Mouse (Mus musculus): Measurements from ENCODE around the gene Gsdma3. TPM values are rescaled to one million over a fixed set of nuclear protein-coding genes. Genes with fewer than 3 reads are reported as not detected.
"Not testable (repeated sequence)": the region's sequence is repeated elsewhere in the genome, so short reads cannot be mapped to it uniquely, and the experiment has no call there.

Gsdma3 gene
- polyA plus RNA-seq, 1 experiment from 2014 or later = not detected

DNA sequence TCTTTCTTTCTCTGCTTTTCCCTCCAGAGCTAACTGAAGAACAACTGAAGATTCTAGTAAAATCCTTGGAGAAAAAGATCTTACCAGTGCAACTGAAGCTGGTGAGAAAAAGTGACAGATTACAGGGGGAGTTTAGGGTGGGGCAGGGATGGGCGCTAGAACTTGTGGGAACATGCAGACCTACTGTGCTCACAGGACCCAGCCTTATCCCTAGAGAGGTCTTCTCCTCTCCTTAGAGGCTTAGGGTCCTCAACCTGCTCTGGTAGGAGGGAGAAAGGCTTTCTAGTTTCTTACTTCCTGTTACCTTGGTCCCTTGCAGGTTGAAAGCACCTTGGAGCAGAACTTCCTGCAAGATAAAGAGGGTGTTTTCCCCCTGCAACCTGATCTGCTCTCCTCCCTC, 11.3 kb downstream of the Gsdma3 start:
- H3K4me3 ChIP-seq (ENCODE audit: low read length) = no peak overlapping the region
- WGBS = 62% methylated on average over 1 of the region's 1 CpGs
- no peak overlapping the region for H3K27ac ChIP-seq (ENCODE audit: low read depth, low read length)
- no peak overlapping the region for H3K9ac ChIP-seq (ENCODE audit: low read depth, low read length)
- no peaks in the 10 kb centered on the region for H3K36me3 ChIP-seq (ENCODE audit: control insufficient read depth, insufficient read depth, low read length)
- no peaks in the 10 kb centered on the region for H3K27me3 ChIP-seq (ENCODE audit: control insufficient read depth, insufficient read depth, low read length)
- no peaks in the 10 kb centered on the region for H3K4me1 ChIP-seq (ENCODE audit: control insufficient read depth, insufficient read depth, low read length)
- no peak overlapping the region for H3K4me2 ChIP-seq (replicated peaks; ENCODE audit: low read depth, low read length)
- no peaks in the 10 kb centered on the region for H3K9me3 ChIP-seq (ENCODE audit: control insufficient read depth, low read length)
- ATAC-seq (ENCODE audit: low FRiP score, low TSS enrichment) = no peak

- Histone ChIP-seq H3K27ac (ENCODE audit: low read depth, low read length) (no peak overlapping the region), H3K9ac (ENCODE audit: low read depth, low read length) (no peak overlapping the region), H3K4me3 (ENCODE audit: low read length) (no peak overlapping the region), H3K27me3 (ENCODE audit: control insufficient read depth, insufficient read depth, low read length) (no peaks in the 10 kb centered on the region), H3K9me3 (ENCODE audit: control insufficient read depth, low read length) (no peaks in the 10 kb centered on the region), H3K4me2 (replicated peaks; ENCODE audit: low read depth, low read length) (no peak overlapping the region), H3K36me3 (ENCODE audit: control insufficient read depth, insufficient read depth, low read length) (no peaks in the 10 kb centered on the region), H3K4me1 (ENCODE audit: control insufficient read depth, insufficient read depth, low read length) (no peaks in the 10 kb centered on the region)
- WGBS = 56% methylated on average over 5 of the region's 5 CpGs
- no peak for ATAC-seq (ENCODE audit: low FRiP score, low TSS enrichment)
These were observed 13.9 kb downstream of the Gsdma3 start for GRCm38 (mm10) chr11:98640091-98640490.

DNA sequence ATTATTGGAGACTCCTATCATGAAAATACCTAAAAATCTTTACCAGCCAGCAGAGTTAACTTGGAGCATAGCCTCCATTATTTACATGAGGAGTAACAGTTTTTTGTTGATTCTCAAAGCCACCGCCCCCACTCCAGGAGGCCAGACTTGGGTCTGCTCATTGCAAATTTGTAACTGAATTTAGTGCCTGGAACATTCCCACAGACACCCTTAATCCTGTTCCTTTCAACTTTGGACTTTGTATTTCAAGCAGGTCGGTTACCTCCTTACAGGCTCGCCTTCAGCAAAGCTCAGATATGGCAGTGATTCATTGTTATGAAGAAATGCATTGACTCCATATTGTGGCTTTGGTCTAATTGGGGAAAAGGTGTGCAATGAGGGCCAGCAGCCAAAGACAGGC, 18.6 kb downstream of the Gsdma3 start:
- no peaks in the 10 kb centered on the region for H3K4me1 ChIP-seq (ENCODE audit: control insufficient read depth, insufficient read depth, low read length)
- H3K27ac ChIP-seq (ENCODE audit: low read depth, low read length) = no peak overlapping the region
- no peak overlapping the region for H3K4me2 ChIP-seq (replicated peaks; ENCODE audit: low read depth, low read length)
- 80% methylated on average over 3 of the region's 3 CpGs for WGBS
- H3K9me3 ChIP-seq (ENCODE audit: control insufficient read depth, low read length) = no peaks in the 10 kb centered on the region
- no peak for ATAC-seq (ENCODE audit: low FRiP score, low TSS enrichment)
- no peak overlapping the region for H3K9ac ChIP-seq (ENCODE audit: low read depth, low read length)
- H3K36me3 ChIP-seq (ENCODE audit: control insufficient read depth, insufficient read depth, low read length) = no peaks in the 10 kb centered on the region
- no peaks in the 10 kb centered on the region for H3K27me3 ChIP-seq (ENCODE audit: control insufficient read depth, insufficient read depth, low read length)
- no peak overlapping the region for H3K4me3 ChIP-seq (ENCODE audit: low read length)

DNA sequence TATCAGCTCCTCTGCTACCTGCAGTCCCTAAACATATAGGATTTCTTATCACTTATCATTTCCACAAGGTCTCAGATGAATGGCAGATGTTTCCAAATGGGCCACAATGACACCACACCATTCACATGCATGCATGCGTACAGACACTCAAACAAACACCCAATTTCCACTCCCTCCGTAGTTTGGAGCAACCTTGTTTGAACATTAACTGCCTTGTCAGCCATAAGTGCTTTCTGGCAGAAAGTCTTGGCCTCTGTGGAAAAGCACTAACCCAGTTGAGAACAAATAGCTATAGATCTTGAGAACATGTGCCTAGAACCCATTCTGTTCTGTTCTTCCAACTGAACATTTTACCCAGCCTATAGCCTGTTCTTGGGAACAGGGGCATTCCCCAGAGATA, 19.8 kb downstream of the Gsdma3 start:
- no peaks in the 10 kb centered on the region for H3K4me1 ChIP-seq (ENCODE audit: control insufficient read depth, insufficient read depth, low read length)
- 75% methylated on average over 2 of the region's 2 CpGs for WGBS
- no peak for ATAC-seq (ENCODE audit: low FRiP score, low TSS enrichment)
- H3K4me3 ChIP-seq (ENCODE audit: low read length) = no peak overlapping the region
- H3K27me3 ChIP-seq (ENCODE audit: control insufficient read depth, insufficient read depth, low read length) = no peaks in the 10 kb centered on the region
- H3K27ac ChIP-seq (ENCODE audit: low read depth, low read length) = no peak overlapping the region
- no peaks in the 10 kb centered on the region for H3K36me3 ChIP-seq (ENCODE audit: control insufficient read depth, insufficient read depth, low read length)
- H3K9me3 ChIP-seq (ENCODE audit: control insufficient read depth, low read length) = no peaks in the 10 kb centered on the region
- no peak overlapping the region for H3K9ac ChIP-seq (ENCODE audit: low read depth, low read length)
- H3K4me2 ChIP-seq (replicated peaks; ENCODE audit: low read depth, low read length) = no peak overlapping the region

GRCm38 (mm10) chr11:98646459-98646858, 20.3 kb downstream of the Gsdma3 start, which contains the start of gene Gsdma2:
Gsdma2 (plus strand) TSS chr11:98646759.
- Histone ChIP-seq H3K36me3 (ENCODE audit: control insufficient read depth, insufficient read depth, low read length) (no peaks in the 10 kb centered on the region), H3K9ac (ENCODE audit: low read depth, low read length) (no peak within 1 kb of the TSS), H3K27ac (ENCODE audit: low read depth, low read length) (no peak within 1 kb of the TSS), H3K4me3 (ENCODE audit: low read length) (no peak within 1 kb of the TSS), H3K4me2 (replicated peaks; ENCODE audit: low read depth, low read length) (no peak within 1 kb of the TSS), H3K4me1 (ENCODE audit: control insufficient read depth, insufficient read depth, low read length) (no peaks in the 10 kb centered on the region), H3K27me3 (ENCODE audit: control insufficient read depth, insufficient read depth, low read length) (no peaks in the 10 kb centered on the region), H3K9me3 (ENCODE audit: control insufficient read depth, low read length) (no peaks in the 10 kb centered on the region)
- WGBS = 63% methylated on average over 2 of the region's 2 CpGs
- ATAC-seq (ENCODE audit: low FRiP score, low TSS enrichment) = no peak

- H3K4me3 ChIP-seq (ENCODE audit: low read length); H3K27me3 ChIP-seq (ENCODE audit: control insufficient read depth, insufficient read depth, low read length); H3K4me1 ChIP-seq (ENCODE audit: control insufficient read depth, insufficient read depth, low read length); H3K9me3 ChIP-seq (ENCODE audit: control insufficient read depth, low read length); H3K36me3 ChIP-seq (ENCODE audit: control insufficient read depth, insufficient read depth, low read length); H3K4me2 ChIP-seq (replicated peaks; ENCODE audit: low read depth, low read length); H3K27ac ChIP-seq (ENCODE audit: low read depth, low read length); H3K9ac ChIP-seq (ENCODE audit: low read depth, low read length): not testable (repeated sequence)
- 18% methylated on average over 7 of the region's 7 CpGs for WGBS
- 0 out of 2 replicates have a peak, but pooled peaks have one; percentile 49 for ATAC-seq (ENCODE audit: low FRiP score, low TSS enrichment)
These were observed 28.9 kb downstream of the Gsdma3 start for GRCm38 (mm10) chr11:98655076-98655475.

GRCm38 (mm10) chr11:98660517-98660916, 34.4 kb downstream of the Gsdma3 start:
- ATAC-seq (ENCODE audit: low FRiP score, low TSS enrichment) = 0 out of 2 replicates have a peak, but pooled peaks have one; percentile 62
- Histone ChIP-seq H3K27ac (ENCODE audit: low read depth, low read length) (no peak overlapping the region), H3K36me3 (ENCODE audit: control insufficient read depth, insufficient read depth, low read length) (no peaks in the 10 kb centered on the region), H3K4me2 (replicated peaks; ENCODE audit: low read depth, low read length) (0 out of 2 replicates have a peak overlapping the region, but pooled peaks have one; percentile 10), H3K9ac (ENCODE audit: low read depth, low read length) (no peak overlapping the region; the same call in 1 of the 2 replicates), H3K4me3 (ENCODE audit: low read length) (no peak overlapping the region), H3K4me1 (ENCODE audit: control insufficient read depth, insufficient read depth, low read length) (no peaks in the 10 kb centered on the region), H3K27me3 (ENCODE audit: control insufficient read depth, insufficient read depth, low read length) (no peaks in the 10 kb centered on the region), H3K9me3 (ENCODE audit: control insufficient read depth, low read length) (no peaks in the 10 kb centered on the region)
- WGBS = 9% methylated on average over 6 of the region's 6 CpGs

DNA sequence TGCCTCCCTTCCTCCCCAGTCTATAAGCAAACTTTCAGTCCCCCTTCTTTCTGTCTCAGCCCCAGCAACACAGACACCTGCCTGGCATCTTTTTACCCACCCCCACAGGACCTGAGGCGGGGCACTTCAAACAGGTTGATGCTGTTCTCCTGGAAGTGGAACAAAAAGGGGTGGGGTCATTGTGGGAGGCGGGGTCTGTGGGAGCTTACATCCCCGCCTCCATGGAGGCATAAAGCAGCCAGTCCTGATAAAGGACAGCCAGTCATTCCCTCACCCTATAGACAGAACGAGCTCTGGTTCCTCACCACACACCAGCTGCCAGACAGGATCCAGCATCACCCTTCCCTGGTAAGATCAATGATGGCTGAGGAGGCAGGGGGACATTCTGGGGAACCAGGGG, 37.9 kb downstream of the Gsdma3 start, which contains the start of gene Gsdma:
Gene Gsdma, plus strand, starts transcription at position 261 of the 400 bp plus-strand sequence.
- no peak for ATAC-seq (ENCODE audit: low FRiP score, low TSS enrichment)
- 27% methylated on average over 4 of the region's 4 CpGs for WGBS

DNA sequence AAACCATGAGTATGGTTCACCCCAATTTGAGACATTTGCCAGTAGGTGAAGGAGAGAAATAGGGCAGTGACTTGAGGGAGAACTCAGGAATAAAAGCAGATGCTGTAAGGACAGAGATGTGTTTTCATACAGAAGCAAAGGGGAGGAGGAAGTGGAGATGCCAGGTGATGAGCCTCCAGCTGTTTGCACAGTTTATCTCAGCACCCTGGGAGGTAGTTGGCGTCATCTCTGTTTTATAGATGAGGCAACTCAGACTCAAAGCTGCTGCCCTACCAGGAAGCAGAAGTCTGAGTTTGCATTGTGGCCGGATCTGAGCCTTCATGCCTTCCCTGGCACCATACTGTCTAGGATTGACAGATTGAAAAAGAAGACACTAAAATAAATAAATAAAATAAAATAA, 42.8 kb downstream of the Gsdma3 start:
- ATAC-seq (ENCODE audit: low FRiP score, low TSS enrichment) = no peak
- no peak overlapping the region for H3K27ac ChIP-seq (ENCODE audit: low read depth, low read length)
- H3K9me3 ChIP-seq (ENCODE audit: control insufficient read depth, low read length) = no peaks in the 10 kb centered on the region
- H3K4me3 ChIP-seq (ENCODE audit: low read length) = no peak overlapping the region
- H3K27me3 ChIP-seq (ENCODE audit: control insufficient read depth, insufficient read depth, low read length) = peaks cover 6% of the 10 kb centered on the region; the same call in 1 of the 2 replicates
- WGBS = 71% methylated on average over 2 of the region's 2 CpGs
- H3K4me2 ChIP-seq (replicated peaks; ENCODE audit: low read depth, low read length) = no peak overlapping the region
- H3K36me3 ChIP-seq (ENCODE audit: control insufficient read depth, insufficient read depth, low read length) = no peaks in the 10 kb centered on the region
- H3K4me1 ChIP-seq (ENCODE audit: control insufficient read depth, insufficient read depth, low read length) = no peaks in the 10 kb centered on the region
- no peak overlapping the region for H3K9ac ChIP-seq (ENCODE audit: low read depth, low read length)

More for the DNA sequence above, 37.9 kb downstream of the Gsdma3 start, which contains the start of gene Gsdma:
- H3K4me3 ChIP-seq (ENCODE audit: low read length) = no peak within 1 kb of the TSS
- no peak within 1 kb of the TSS for H3K9ac ChIP-seq (ENCODE audit: low read depth, low read length)
- no peaks in the 10 kb centered on the region for H3K4me1 ChIP-seq (ENCODE audit: control insufficient read depth, insufficient read depth, low read length)
- no peak within 1 kb of the TSS for H3K27ac ChIP-seq (ENCODE audit: low read depth, low read length)
- H3K4me2 ChIP-seq (replicated peaks; ENCODE audit: low read depth, low read length) = no peak within 1 kb of the TSS
- no peaks in the 10 kb centered on the region for H3K36me3 ChIP-seq (ENCODE audit: control insufficient read depth, insufficient read depth, low read length)
- H3K9me3 ChIP-seq (ENCODE audit: control insufficient read depth, low read length) = no peaks in the 10 kb centered on the region
- peaks cover 6% of the 10 kb centered on the region; the same call in 1 of the 2 replicates for H3K27me3 ChIP-seq (ENCODE audit: control insufficient read depth, insufficient read depth, low read length)

Data from kidney, embryonic 14.5 days (tissue).